Mouse (Mus musculus) layer of hippocampus, postnatal 25 days (tissue): ENCODE measurements at regions not wholly inside any gene's neighbourhood (a gene's known extent, or its start where the extent isn't known, plus 50 kb on each side); places are given as distances from the start of the nearest gene placed in this dataset.

Source experiments
- DNase-seq, 2 experiments: peaks; one replicate each; pipeline ENCODE4 v3.0.0; 2022; ENCODE audit warnings: mixed read lengths in 2 of 2, low spot score in 1 of 2; ENCODE audit errors: extremely low spot score in 1 of 2

DNA sequence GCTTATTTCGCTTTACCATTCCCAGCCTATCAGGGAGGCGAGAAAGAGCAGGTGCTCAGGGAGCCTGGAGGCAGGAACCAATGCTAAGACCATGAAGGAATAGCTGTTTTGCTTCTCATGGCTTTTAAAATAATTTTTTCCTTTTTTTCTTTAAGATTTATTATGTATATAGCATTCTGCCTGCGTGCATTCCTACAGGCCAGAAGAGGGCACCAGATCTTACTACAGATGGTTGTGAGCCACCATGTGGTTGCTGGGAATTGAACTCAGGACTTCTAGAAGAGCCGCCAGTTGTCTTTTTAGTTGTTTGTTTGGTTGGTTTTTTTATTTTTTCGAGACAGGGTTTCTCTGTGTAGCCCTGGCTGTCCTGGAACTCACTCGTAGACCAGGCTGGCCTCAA is 113.6 kb upstream of the Armc2 start:
- no peak for DNase-seq

DNA sequence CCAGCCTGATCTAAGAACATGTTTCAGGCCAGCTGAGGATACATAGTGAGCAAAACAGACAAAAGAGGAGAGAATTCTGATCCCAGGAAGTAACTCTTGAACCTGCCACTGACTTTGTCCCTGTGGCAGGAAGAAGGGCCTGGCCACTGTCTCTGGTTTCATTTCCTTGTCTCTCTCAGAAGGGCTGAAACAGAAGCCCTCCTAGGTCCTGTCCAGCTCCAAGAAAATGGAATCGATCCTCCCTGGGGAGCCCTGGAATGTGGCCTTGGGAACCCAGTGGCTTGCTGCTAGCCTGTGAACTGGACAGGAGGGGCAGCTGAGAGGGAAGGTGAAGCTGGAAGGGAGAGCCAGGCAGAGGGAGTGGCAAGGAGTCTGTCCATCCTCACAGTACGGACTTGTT is 113.1 kb upstream of the Armc2 start:
- no peak for DNase-seq

DNA sequence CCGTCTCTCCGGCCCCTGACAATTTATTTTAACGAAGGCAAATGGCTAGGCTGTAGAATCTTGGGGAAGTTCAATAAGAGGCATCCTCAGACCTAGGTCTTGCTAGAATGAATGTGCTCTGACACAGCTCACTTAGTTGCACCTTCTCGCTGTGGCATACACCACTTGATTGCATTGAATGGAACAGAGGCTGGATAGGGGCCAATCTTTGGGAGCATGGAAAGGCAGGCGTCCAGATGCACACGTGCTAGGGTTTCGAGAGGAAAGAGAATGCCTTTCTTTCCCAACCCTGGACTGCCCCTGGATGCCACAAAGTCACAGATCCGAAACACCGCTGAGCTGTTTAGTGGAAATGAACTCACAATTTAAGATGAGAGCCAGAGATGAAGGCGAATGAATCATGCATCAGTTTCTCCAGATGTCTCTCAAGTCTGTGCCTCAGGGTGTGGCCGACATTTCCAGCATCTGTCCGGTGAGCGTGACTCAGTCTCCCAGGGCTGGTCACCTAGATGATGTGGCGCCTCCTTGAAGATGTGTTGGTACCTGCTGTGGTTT is 109.7 kb upstream of the Armc2 start:
- no peak for DNase-seq

DNA sequence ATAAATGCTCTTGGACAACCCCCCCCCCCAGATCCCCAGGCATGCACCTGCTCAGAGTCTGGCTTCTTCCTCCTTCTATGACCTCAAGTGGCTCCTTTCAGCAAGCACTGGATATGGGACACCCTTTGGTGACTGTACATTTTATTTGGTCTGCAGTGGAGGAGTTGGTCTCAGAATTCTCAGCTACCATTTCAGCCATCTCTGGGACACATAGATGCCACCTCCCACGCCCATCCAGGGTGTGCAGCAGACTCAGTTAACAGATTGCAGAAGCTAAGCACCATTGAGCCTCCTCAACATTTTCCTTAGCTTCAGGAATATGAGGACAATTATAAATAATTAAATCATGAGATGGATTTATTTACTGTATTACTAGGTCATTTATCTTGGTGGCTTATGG is 108.6 kb upstream of the Armc2 start:
- no peak for DNase-seq

DNA sequence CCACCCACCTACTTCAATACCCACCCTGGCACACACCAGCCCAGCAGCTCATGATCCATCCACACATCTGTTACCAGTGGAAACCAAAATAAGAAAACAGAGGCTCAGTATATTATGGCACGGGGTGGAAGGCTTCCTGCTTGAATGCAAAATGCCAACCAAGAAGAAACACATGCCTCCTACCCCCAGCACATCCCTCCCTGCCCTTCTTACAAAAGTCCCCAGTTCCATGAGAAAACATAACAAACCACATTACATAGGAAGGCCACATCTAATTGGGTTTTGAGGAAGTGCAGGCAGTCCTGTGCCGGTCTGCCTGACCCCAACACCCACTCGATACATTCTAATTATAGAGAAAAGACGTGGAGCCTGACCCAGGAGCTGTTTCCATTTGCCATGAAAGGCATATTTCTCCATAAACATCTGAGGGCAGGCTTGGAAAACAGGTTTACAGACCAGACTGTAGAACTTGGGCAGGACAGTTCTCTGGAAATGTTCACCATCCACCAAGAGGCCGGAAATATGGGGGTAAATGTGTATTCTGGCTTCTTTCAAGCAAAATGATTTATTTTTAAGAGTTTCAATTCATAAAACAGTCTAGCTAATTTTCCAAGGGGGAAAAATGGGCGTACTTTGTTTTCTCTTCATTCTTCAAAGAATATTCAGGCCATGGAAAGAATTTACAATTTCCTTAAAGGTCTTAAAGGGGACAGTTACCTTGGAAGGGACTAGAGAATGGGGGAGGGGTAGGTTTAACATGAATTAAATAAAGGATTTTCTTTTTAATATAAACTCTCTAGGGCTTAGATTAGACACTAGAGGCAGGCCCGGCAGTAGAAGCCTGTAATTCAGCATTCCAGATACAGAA is 104.8 kb upstream of the Armc2 start:
- no peak for DNase-seq

DNA sequence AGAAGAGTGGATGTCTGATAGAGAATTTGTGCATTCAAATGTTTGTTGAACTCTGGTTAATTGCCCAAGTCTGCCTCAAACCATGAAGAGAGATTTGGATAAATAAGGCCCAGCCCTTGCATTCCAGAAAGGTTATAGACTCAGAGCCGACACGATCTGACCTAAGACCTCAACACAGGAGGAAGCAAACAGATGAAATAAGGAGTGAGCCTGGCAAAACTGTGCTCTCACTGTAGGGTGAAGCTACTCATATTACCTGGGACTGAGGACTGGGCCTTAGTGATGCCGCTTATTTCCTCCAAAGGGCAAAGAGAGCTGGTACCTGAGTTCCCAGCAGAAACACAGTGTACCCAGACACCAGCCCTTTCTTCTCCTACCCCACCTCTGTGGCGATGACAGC is 103.7 kb upstream of the Armc2 start:
- DNase-seq = no peak

DNA sequence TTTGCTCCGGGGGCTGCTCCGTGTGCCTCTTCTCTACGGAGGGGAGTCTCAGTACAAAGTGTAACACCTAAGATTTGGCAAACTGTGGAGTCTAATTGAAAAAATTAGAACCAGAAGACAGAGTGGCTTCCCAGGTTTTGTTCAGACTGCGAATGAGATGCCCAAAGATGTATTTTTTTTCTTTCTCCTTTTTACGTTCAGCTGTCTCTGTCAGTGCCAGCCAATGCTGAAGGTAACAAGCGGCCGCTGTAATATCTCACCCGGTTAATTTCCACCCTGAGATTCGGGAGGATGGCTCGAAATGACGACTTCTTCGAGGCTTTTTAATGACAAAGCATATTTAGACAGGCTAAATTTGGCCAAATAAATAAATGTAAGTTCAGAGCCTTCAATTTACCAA is 101.1 kb upstream of the Armc2 start:
- no peak for DNase-seq

DNA sequence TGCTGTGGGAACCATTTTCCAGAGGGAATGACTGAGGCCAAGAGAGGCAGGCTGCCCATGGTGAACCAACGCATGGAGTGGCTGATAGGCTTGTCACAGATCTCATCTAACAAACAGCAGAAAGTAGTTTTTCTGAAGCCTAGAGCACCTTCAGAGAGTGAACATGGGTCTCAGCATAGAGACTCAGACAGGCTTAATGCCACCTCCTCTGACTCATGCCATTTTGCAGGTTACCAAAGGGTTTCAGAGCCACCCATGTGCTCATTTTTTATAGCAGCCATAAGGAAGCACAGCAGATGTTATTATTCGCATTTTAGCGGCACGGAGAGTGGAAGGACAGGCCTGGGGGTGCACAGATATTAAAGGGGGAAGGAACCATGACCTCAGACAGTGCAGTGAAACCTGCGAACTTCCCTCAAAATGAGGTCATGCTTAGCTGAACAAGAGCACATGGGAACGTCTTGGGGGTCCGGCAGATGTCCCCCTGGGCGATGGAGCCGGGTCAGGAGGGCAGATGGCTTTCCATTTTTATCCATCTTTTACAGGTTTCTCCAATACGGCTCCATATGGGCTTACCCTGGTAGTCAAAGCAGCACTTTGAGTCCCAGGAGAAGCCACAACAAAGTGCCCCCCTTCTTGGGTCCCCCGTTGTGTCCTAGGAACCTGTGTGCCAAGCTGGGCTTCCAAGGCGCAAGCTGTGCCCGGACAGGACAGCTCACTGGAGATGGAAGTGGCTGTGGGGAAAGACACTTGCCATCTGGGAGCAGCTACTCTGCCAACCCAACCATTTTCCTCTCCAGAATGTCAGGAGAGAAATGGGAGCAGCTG is 100.3 kb upstream of the Armc2 start:
- no peak for DNase-seq

DNA sequence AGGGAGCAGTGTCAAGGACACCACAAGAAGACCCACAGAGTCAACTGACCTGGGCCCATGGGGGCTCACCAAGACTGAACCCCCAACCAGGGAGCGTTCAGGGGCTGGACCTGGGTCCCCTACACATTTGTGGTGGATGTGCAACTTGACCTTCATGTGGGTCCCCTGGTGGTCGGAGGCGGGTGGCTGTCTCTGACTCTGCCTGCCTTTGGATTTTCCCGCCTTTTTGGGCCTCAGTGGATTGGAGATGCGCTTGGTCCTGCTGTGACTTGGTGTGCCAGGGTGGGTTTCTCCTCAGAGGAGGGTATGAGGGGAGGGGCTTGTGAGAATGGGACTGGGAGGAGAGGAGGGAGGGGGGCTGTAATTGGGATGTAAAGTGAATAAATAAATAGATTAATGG is 99.3 kb upstream of the Armc2 start:
- DNase-seq = no peak

DNA sequence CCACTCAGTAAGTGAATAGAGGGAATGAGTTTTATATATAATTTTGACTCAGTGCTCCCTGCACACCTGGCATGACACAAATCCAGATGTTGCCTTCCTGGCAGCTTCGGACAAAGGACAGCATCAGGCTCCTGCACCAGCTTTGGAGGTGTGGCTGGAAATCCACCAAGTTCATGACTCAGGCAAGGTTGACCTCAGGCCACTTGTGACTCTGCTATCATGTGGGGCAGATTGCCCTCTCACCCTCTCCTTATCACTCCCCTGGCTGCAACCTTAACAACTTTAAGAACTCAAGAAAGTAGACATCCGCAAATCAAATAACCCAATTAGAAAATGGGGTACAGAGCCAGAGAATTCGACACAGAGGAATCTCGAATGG is 97.7 kb upstream of the Armc2 start:
- no peak for DNase-seq

DNA sequence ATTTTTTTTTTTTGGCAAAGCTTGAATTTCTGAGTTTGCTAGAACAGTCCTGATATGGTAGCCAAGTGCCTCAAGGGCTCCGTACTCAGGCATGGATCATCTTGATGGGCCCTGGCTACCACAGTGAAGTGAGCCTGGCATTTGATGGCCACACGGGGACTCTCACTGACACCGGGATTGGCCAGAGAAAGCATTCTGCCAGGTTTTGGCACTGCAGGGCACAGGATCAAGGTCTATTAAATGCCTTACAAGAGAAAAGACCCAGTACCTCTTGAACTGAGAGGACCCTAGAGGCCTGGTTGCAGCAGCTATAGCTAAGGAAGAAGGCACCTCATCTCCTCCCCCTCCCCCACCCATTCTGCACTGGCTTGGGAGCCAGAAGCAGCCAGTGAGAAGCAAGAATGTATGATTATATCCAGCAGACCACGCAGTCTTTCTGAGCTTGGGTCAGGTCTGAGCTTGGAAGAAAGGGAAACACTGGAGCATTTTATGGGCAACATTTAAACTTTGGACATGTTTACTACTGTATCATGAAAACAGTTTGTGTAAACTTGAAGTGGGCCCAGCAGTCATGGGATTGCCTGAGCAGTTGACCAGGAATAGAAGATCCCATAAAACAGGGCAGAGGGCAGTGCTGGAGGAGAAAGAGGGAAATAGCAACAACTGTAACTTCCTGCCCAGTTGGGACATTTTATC is 97.1 kb upstream of the Armc2 start:
- DNase-seq = no peak

DNA sequence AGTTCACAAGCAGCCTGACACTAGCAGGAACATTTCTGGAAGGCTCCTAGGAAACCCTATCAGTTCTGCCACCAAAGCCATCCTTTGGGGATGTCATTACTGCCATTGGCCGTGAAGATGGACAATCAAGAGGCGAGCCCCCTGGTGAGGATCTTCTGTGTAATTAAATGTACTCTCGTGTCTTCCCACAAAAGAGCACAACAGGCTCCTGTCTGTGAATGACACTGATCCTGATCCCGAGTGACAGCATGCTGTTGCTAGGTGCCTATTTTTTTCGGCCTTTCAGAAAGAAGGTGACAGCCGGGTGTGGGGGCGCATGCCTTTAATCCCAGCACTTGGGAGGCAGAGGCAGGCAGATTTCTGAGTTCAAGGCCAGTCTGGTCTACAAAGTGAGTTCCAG is 92.5 kb upstream of the Armc2 start:
- DNase-seq = no peak

DNA sequence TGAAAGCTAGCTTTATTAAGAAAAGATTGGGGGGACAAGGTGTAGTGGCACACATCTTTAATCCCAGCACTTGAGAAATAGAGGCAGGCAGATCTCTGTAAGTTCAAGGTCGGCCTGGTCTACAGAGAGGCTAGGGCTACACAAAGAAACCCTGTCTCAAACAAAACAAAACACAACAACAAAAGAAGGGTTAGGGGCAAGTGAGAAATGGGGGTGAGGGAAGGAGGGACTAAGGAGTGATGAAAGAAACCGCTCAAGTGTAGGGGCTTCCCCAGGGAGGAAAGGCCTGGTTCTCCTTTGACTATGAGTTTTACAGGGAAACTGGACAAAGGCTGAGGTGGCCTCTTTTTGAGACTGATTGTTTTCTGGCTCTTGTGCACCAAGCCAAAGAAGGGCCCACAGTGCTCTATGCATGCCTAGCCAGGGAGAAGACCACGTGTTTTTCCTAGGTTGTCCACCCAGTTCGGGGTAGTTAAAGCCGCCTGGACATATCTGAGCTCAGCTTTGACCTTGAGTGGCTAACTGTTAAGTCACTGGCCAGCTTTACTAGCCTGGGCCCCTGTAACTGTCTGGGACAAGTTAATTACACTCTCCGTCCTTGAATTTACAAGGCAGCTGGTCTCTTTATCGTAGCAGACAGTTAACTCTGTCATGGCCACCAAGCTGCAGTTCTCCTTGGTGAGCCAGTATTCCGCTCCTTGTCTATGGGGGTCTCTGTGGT is 90.2 kb upstream of the Armc2 start:
- DNase-seq = no peak

DNA sequence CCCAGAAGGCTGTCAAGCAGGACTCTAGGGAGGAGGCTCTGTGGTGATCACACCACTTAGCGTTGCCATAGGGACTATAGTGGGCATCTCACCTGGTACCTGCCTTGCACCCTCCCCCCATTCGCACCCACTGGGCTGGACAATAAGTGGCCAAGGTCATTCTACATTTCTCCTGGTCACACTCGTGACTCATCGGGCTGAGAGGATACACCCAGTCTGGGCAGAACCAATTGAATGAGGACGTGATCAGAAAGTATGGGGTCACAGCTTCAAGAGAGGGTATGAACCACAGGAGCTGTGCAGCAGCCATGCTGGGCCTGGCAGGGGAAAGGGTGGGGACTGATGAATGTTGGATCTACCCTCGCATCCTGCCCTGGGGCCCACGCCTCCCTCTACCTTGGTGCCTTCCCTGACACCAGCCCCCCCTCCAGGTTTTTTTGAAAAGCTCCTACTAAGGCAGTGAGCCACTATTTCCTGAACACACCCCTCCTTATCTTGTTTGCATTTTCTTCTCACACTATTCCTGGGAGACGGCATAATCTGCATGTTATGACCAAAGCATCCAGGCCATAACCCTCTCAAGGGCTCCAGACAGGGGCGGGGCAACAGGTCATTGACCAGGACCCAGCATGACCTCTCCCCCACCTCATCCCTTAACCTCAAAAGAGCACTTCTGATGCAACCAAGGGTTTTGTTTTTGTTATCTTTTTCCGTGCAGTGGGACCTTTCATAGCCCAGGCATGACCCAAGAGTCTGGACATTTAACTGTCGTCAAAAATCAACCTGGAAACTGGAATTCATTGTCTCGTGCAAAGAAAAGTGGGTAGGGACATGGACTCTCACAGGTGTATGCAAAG is 89.4 kb upstream of the Armc2 start:
- no peak for DNase-seq

DNA sequence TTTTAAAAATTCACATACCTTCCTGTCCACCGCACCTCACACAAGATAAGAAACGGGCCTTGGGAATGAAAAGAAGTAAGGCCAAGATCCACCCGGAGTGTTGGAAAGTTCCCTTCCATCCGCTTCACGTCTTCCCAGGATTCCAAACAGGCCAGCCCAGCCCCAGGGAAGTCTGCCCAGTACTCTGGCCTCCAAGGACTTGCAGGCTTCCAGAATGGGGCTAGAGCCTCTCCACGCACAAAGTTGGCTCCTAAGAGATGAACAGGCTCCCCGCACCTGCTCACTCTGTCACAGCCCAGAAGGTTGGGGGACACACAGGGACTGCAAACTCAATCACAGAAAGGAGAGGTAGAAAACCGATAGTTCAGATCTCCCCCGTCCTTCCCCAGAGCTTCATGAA is 88.4 kb upstream of the Armc2 start:
- DNase-seq = no peak

DNA sequence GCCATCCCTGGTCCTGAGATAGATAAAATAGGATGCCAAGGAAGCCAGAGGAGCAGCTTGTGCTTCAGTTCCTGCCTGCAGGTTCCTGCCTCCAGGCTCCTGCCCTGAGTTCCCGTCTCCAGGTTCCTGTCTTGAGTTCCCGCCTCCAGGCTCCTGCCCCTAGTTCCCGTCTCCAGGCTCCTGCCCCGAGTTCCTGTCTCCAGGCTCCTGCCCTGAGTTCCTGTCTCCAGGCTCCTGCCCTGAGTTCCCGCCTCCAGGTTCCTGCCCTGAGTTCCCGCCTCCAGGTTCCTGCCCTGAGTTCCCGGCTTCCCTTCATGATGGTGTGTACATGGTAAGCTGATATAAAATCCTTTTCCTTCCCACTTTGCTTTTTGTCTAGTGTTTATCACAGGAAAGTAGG is 86.8 kb upstream of the Armc2 start:
- DNase-seq = no peak

DNA sequence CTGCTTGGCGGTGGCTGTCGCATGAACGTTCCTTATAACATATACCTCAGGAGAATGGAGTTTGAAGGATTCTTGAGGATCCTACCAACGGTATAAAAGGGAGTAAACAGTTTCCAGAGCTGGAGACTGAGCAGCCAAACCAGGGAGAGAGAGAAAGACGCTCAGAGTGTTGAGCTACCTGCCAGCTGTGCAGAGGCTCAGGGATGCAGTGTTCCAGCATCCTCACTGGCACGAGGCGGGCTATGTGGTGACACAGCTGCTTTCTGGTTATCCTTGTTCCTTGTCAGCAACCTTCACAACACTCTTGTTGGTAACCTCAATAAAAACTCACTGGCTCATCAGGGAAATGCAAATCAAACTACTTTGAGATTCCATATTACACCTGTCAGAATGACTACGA is 84.1 kb upstream of the Armc2 start:
- DNase-seq = no peak

DNA sequence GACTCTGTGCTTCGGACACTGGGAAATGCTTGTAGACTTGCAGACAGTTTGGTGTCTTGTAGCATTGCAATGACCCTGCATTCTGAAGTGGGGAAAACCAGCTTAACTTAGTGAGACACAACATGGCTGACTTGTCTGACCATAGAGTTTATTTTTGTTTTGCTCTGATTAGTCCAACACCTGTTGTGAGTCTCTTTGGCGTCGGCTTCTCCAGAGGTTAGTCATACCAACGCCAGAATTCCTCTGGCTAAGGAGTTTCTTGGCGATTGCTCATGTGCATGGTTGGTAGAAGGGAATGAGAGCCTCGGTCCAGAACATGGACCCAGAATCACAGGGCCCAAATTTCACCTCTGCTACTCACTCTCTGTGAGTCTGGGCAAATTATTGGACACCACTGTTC is 82.9 kb upstream of the Armc2 start:
- no peak for DNase-seq

DNA sequence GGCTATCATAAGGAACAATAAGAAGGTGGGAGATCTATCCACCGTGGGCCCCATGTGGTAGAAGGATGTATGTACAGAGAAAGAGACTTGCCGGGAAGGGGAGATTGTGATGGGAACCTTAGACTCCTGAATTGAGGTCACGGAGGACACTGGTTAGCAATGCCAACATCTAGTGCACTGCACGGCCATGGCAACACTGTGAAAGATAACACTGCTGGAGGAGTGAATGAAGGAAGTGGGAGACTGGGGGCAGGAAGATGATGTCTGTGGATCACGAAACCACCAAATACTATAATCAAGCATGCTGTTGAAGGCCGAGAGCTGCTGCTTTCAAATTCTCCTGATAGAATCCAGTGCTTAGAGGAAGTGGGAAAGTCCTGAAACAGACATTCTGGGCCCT is 78.7 kb upstream of the Armc2 start:
- no peak for DNase-seq

DNA sequence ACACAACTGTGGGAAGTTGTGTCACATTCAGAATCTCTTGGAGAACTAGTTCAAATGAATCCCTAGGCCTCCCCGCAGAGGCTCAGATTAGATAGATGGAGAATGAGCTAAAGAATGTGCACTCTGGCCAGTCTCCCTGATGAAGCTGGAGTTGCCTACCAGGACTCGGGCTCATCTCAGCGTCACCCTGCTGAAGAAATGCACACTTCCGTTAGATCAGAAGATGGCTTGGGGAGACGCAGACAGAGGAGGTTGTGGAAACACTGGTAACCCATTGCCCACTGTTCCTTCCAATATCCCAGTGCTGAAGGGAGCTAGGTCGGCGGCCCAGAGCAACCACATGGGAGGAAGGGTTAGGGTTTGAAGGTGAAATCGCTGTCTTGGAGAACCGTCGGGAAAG is 77.7 kb upstream of the Armc2 start:
- no peak for DNase-seq
